Mouse (Mus musculus) A20 (cell line): ENCODE results near the gene Braf.
"Not testable (repeated sequence)": the region's sequence is repeated elsewhere in the genome, so short reads cannot be mapped to it uniquely, and the experiment has no call there.

Source experiments
- DNase-seq: peaks from one replicate; pipeline ENCODE4 v3.0.0-alpha.2; 2011; ENCODE audit warnings: low read depth, low spot score

Gene Braf

DNA sequence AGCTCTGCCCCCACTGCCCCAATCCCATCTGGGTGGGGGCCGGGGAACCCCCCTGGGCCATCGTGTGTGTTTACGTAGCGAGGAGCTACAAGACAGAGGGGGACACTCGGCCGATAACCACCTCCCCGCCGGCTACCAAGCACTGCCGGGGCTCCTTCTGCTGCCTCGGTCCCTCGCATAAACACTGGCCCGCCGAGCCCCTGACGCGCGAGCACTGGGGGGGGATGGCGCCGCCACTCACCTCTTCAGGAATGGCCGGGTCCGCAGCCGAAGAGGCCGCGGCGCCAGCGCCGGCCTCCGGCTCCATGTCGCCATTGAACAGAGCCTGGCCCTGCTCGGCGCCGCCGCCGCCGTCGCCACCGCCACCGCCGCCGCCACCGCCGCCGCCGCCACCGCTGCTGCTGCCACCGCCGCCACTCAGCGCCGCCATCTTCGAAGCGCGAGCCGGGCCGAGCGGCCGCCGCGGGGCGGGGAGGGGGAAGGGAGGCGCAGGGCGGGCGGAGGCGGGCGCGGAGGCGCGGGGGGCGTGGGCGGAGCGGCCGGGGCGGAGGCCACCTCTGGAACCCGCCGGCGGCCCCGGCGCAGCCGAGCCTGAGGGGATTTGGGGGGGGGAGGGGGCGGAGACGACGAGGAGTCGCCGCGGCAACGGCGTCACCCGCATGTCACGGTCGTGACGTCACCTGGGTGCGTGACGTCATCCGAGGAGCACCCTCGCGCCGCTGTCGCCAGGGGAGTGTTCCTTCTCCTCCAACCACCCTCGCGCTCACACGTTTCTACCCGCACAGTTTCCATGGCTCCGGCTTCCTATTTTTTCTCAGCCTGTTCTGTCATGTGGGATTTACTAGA is at the start of gene Braf:
Gene Braf, minus strand, starts transcription at position 598 of the 846 bp plus-strand sequence.
- DNase-seq = peak; percentile 90

DNA sequence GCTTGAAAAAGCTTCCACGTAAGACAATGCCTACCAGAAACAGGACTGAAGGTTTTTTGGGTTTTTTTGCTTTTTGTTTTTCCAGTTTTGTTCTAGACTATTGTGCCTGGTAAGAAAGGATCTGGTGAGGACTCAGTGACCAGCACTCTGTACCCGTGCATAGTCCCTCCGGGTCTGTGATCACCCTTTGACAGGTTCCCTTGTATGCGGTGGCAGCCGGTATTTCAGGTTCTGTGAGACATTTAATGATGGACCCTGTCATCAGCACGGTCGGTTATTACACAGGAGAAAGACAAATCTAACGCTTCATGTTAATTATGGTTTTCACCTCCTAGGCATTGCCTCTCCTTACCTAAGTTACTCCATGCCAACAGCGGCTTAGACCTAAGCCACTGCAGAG is 49.8 kb upstream of the Braf start:
- no peak for DNase-seq

GRCm38 (mm10) chr6:39757229-39757628 is 32.0 kb upstream of the Braf start:
- DNase-seq = no peak

DNA sequence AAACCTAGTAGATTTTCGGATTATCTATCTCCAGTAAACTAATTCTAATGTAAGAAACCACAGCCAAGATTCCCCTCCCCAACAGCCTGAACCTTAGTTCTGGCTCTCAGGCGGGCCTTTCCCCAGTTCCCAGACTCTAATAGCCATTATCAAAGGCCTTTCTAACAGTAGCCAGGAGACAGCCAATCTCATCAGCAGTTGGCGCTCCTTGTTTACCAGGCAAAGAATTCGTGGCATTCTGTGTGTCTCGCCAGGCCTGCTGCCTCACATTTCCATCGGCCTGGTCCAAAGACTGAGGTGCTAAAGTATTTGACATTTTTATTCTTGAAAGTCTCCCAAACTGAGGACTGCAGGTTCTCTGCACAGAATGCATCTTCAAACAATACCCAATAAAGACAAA is 24.6 kb upstream of the Braf start:
- DNase-seq = no peak

GRCm38 (mm10) chr6:39747094-39747493 is 21.8 kb upstream of the Braf start:
- no peak for DNase-seq

- DNase-seq = peak; percentile 23
These were observed 20.2 kb upstream of the Braf start for GRCm38 (mm10) chr6:39745456-39745855.

DNA sequence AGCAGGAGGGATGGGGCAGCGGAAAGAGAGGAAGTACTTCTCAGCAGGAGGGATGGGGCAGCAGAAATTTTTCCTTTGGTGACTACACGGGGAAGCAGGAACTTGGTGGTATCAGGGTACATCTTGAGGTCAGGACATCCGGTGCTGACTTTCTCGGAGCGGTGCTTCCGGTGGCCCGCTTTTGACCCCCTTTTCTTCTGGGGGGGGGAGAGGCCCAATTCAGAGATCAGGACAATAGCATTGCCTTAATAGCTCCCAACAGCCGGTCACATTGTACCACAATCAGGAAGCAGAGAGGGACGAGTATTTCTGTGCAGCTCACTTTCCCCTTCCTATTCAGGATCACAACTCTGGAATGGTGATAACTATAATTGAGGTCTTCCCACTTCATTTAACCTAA is 14.4 kb upstream of the Braf start:
- DNase-seq = not testable (repeated sequence)

DNA sequence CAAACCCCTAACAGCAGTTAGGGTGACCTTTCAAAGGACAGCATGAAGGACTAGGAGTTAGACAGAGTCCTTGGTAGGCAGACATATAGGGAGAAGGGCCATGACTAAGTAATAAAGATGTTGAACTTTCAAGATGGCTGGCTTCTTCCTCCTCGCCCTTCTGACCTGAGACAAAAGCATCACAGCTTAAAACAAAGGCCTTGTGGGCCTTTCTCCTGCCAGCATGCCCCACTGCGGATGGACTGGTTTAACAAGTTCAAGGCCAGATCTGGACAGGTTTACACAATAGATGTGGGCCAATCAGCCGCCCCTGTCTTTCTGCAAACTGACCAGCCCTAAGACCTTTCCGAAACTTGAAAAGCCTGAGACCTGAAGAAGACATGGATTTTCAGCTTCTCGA is 2.8 kb upstream of the Braf start:
- DNase-seq = no peak

DNA sequence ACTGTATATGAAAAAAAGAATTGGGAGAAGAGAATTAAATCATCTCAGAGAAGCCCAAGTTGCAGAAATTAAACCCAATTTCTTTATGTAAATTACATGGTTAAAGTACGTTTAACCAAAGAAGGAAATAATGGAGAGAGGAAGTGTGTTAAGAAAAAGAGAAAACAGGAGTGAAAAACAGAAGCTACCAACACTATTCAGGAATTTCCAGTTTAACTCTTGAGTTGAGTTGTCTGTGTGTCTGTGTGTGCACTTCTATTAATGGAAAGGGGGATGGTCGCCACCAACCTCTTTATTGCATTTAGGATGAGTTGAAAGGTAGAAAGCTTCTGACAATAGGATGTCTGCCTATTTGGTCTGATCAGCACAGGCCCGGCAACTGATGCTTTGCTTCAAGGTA is 886 bp upstream of the Braf start:
- no peak for DNase-seq

GRCm38 (mm10) chr6:39724542-39724865 is 759 bp downstream of the Braf start:
- DNase-seq = no peak

DNA sequence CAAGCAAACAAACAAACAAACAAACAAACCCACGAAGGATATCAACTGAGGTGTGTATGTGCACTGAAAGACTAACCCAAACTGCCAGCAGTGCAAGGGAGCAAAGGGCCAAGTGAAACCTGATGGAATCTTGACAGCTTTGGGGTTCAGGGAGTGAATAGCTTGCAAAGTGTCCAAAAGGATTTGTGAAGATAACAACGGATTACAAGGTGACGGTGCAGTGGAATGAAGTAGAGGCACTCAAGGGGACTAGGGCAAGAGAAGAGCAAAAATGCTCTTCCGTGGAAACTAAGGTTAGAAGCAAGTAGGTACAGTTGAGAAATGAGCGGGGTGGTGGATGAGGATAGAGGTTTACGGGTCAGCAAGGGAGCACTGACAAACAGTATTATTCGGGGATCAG is 1.2 kb downstream of the Braf start:
- DNase-seq = peak; percentile 49

- DNase-seq = no peak
These were observed 6.7 kb downstream of the Braf start for GRCm38 (mm10) chr6:39718567-39718966.

GRCm38 (mm10) chr6:39717049-39717448 is 8.2 kb downstream of the Braf start:
- no peak for DNase-seq

- DNase-seq = peak; percentile 60
These were observed 10.9 kb downstream of the Braf start for GRCm38 (mm10) chr6:39714341-39714740.

DNA sequence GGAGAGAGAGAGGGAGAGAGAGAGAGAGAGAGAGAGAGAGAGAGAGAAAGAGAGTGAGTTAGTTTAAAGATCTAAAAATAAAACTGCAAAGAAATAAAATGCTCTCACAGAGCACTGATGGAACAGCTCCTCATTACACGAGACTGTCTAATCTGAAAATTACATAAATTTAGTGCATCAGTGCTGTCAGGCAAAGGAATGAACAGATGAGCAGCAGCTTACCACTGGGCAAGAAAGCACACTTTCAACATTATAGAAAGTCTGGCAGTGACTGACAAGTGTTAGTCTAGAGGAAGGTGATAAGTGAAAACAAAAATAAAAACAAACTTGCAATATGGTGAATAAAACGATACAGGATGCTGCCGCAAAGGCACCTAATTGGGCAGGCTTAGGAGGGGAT is 11.9 kb downstream of the Braf start:
- DNase-seq = no peak

- no peak for DNase-seq
These were observed 19.6 kb downstream of the Braf start for GRCm38 (mm10) chr6:39705625-39706024.

DNA sequence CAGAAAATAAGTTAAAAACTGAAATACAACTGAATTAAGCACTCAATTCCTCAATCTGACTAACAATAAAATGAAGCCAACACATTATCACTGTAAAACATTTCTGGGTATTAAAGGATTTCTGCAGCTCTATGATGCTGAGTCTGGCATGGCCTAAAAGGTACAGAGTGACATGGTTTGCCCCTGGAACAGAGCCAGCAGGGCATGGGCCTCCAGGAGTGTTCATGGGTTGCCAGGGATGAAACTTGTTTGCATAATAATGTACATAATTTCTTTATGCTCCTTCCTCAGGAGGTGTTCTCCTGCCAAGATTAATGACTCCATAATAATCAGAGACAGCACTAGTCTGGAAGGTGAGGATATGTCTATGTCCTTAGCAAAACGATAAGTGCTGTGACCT is 32.1 kb downstream of the Braf start:
- no peak for DNase-seq

GRCm38 (mm10) chr6:39686839-39687238 is 38.4 kb downstream of the Braf start:
- DNase-seq = not testable (repeated sequence)

- peak; percentile 50 for DNase-seq
These were observed 43.5 kb downstream of the Braf start for GRCm38 (mm10) chr6:39681795-39682194.

DNA sequence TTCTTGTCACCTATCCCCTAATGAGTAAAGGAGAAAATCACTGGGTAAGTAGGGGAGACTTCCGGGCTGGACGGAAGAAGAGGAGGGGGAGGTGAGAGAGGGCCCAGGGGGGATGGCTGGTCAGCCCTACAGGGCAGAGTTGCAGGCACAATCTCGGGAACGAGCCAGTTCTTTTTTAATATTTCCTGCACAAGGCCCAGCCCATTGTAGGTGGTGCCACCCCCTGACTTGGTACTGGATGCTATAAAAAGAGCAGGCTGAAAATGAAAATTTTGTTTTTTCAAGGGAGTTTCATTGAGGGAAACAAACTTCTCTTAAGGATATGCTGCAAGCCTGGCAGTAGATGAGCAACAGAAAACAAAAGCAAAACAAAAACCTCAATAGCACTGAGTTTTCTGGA is 44.7 kb downstream of the Braf start:
- DNase-seq = peak; percentile 44

GRCm38 (mm10) chr6:39678241-39678640 is 47.0 kb downstream of the Braf start:
- DNase-seq = no peak

GRCm38 (mm10) chr6:39675081-39675480 is 50.2 kb downstream of the Braf start:
- no peak for DNase-seq

DNA sequence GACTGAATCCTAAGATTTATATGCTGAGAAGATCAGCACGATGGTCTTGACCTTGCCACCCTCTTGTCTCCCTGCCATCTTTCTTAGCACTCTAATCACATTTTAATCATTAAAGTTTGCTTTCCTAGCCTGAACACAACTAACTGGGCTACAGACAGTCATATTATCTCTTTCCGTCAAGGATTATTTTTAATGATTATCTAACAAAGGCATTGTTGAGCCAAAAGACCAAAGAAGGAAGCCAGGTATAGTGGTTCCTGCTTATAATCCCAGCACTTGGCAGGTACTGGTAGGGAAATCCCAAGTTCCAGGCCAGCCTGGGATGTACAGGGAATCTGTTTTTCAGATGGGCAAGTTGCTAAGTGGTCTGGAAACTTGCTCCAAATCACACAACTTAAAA is 114.0 kb downstream of the Braf start:
- no peak for DNase-seq

DNA sequence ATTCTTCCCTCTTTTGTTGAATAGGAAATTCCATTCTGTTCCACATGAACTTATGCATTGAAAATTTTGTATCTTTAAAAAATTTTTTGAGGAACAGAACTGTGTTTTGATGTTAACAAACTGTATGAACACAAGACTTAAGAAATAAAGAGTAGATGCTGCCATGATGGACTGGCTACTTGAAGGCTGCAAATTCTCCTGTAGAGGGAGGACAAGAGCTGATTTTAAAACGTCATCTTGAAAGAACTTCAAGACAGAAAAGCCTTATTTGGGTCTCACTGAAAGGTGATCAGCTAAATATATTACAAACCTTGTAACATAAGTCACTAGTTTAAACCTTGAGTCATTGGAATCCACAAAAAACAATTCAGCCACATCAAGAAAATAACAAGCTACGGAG is 115.1 kb downstream of the Braf start:
- peak; percentile 16 for DNase-seq
